Mouse (Mus musculus) cerebellum, adult 2 months (tissue): ENCODE data around the gene Them7. TPM values are rescaled to one million over a fixed set of nuclear protein-coding genes. Genes with fewer than 3 reads are reported as not detected.

ENCODE experiments used
- DNase-seq, 2 experiments: peaks; one replicate each; pipeline ENCODE4 v3.0.0; 2021
- H3K27ac ChIP-seq: fragments of 200-500 bp; 2 replicates; pipeline ENCODE4 v1.5.1; 2012; ENCODE audit warnings: low read length, control low read depth, inconsistent platforms; ENCODE audit not compliant: insufficient read depth
- H3K27me3 ChIP-seq: fragments of 200-500 bp; 2 replicates; pipeline ENCODE4 v1.6.1; 2012; ENCODE audit warnings: inconsistent platforms, mild to moderate bottlenecking, low read length, moderate library complexity; ENCODE audit not compliant: control insufficient read depth, insufficient read depth
- H3K4me1 ChIP-seq: fragments of 200-500 bp; 2 replicates; pipeline ENCODE4 v1.6.1; 2011; ENCODE audit warnings: low read length; ENCODE audit not compliant: control insufficient read depth, insufficient read depth
- H3K4me3 ChIP-seq: fragments of 200-500 bp; replicated peaks from 2 replicates; pipeline ENCODE3; 2011; ENCODE audit warnings: mild to moderate bottlenecking, low read depth, low read length, control low read depth; ENCODE audit not compliant: insufficient read depth
- CTCF ChIP-seq: fragments of 200-500 bp; IDR thresholded peaks from 2 replicates; pipeline ENCODE4 v1.5.1; 2011; ENCODE audit warnings: low read depth, mild to moderate bottlenecking, control low read depth, low read length, moderate library complexity, borderline replicate concordance; ENCODE audit not compliant: insufficient read depth
- POLR2A ChIP-seq: fragments of 200-500 bp; IDR thresholded peaks from 2 replicates; pipeline ENCODE4 v1.6.1; 2011; ENCODE audit warnings: low read length, control low read depth, borderline replicate concordance; ENCODE audit not compliant: insufficient read depth
- WGBS: fragments of 180-500 bp; shearing (Covaris S2); methylation state at CpG from one replicate; pipeline ENCODE4 v1.1.7; 2018; 5-methylcytosine and 5-hydroxymethylcytosine counted together
- polyA plus RNA-seq: library from polyadenylated mRNA; depleted of rRNA; stranded (reverse); fragments of >200 nt; gene quantifications from 2 replicates; pipeline ENCODE4 v1.2.3, GENCODE M21; 2012

The Them7 gene
- polyA plus RNA-seq, 1 experiment, result 0.18 TPM

DNA sequence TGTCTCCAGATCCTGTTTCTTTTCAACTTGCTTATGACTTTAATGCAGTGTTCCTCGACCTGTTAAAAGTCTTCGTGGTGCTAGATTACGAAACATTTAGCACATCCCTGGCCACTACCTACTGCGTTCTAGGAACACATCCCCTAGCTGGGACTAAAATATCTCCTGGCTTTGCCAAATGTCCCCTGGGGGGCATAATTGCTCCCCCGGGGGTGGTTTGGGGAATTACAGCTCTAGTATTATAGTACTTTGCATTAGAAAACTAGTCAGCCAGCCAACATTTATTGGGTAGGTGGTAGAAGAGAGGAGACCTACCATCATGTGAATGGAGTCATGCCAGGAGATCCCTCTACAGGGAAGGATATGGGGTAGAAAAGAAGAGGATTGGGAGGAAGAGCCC lies 101.9 kb downstream of the Them7 start:
- peaks cover 12% of the 10 kb centered on the region for H3K4me1 ChIP-seq
- TF ChIP-seq POLR2A, result no peak
- no peak for TF ChIP-seq CTCF
- no peaks in the 10 kb centered on the region for H3K27me3 ChIP-seq
- no peak overlapping the region for H3K4me3 ChIP-seq
- 82% methylated on average over 5 of the region's 5 CpGs for WGBS
- H3K27ac ChIP-seq, result no peak overlapping the region
- DNase-seq, result no peak

DNA sequence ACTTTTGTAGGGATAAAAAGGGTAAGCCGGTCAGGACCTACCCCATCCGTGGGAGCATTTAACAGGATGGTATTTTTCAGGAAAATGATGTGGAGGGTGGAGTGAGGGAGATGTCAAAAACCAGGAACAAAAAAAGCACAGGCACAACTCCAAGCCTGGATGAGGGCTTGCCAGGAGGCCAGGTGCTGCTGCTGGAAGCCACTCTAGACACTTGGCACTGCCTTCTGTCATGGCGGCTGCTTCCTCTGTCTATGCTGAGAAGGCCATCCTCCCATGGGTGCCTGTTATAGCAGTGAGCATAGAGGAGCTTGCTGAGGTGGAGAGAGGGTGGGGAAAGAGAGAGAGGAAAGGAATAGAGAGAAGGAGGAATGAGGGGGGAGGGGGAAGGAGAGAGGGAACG lies 105.9 kb downstream of the Them7 start:
- Histone ChIP-seq H3K4me1 (peaks cover 12% of the 10 kb centered on the region), H3K4me3 (no peak overlapping the region), H3K27me3 (no peaks in the 10 kb centered on the region), H3K27ac (no peak overlapping the region)
- peak; percentile 90 to 93 for DNase-seq
- TF ChIP-seq CTCF (no peak), POLR2A (no peak)
- 13% methylated on average over 4 of the region's 4 CpGs for WGBS

DNA sequence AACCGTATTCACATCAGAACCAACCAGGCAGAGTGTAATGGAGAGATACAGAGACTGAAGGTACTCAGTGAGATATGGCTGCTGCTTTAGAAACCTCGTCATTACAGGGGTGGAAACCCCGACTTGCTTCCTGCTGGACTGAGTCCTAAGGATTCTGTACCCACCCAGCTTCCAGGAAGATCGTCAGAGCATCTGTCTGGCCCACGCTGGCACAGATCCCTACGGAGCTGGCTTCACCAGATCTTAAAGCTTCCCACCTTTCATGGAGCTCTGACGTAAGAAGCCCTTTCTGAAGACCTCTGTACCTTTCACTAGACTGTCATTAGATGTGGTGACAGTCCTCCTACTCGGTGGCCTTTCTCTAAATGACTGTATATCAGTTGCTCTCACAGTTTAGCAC lies 109.0 kb downstream of the Them7 start:
- Histone ChIP-seq H3K27me3 (no peaks in the 10 kb centered on the region), H3K4me1 (peaks cover 12% of the 10 kb centered on the region), H3K27ac (no peak overlapping the region), H3K4me3 (no peak overlapping the region)
- DNase-seq, result no peak
- no peak for TF ChIP-seq CTCF
- no peak for TF ChIP-seq POLR2A
- 66% methylated on average over 8 of the region's 8 CpGs for WGBS

DNA sequence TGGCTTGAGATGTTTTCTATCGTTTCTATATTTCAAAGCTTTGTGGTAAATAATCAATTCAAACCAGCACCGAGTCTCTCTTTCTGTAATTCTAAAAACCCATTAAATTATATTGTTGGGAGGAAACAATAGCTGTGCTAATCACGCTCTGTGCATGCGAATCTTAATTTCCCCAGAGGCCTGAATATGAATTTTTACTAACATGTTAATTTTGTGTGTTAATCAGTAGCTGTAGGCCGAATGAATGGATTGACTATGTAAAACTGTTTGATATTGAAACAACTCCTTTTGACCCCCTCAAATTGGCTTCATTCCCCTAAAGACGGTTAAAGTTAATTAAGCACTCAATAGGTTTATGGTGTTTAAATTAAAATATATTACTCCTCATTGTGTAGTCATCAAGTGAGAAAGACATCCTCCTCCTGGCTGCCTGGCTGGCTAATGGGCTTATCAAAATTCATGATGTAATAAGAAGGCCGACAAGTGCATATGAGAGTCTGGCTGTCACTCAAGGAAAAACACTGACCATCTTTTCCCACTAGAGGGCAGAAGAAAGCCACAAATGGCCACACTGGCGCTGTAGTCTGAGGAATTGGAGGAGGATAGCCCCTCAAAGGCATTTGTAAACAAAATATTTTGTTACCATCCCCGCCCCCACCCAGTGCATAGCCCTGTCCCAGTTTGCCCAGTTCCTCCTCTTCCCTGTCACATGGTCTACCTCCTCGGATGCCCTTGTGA lies 110.0 kb downstream of the Them7 start:
- peak; percentile 43 to 50 for DNase-seq
- H3K27ac ChIP-seq, result no peak overlapping the region
- peaks cover 8% of the 10 kb centered on the region for H3K4me1 ChIP-seq
- TF ChIP-seq POLR2A (no peak), CTCF (peak; percentile 75)
- H3K4me3 ChIP-seq, result no peak overlapping the region
- H3K27me3 ChIP-seq, result no peaks in the 10 kb centered on the region
- 52% methylated on average over 10 of the region's 10 CpGs for WGBS

DNA sequence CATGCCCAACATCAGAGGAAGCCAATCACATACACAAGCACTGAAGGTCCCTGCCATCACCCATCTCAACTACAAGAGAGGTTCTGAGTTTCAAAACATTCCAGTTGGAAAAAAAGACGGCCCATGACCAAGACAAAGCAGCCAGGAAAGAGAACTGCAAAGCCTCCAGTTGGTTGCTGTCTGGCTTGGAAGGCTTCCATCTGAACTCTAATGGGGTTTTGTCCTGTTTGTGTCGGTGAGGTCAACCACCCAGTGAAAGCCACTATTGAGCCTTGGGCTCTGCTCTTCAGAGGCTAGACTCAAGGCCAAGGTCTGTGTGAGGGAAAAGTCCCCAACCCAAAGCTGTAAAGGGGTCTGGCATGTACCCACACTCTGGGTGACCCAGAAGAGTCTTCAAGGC lies 111.5 kb downstream of the Them7 start:
- Histone ChIP-seq H3K4me3 (no peak overlapping the region), H3K4me1 (no peaks in the 10 kb centered on the region), H3K27ac (no peak overlapping the region), H3K27me3 (no peaks in the 10 kb centered on the region)
- TF ChIP-seq CTCF (no peak), POLR2A (no peak)
- no peak for DNase-seq
- WGBS, result 51% methylated on average over 2 of the region's 2 CpGs

DNA sequence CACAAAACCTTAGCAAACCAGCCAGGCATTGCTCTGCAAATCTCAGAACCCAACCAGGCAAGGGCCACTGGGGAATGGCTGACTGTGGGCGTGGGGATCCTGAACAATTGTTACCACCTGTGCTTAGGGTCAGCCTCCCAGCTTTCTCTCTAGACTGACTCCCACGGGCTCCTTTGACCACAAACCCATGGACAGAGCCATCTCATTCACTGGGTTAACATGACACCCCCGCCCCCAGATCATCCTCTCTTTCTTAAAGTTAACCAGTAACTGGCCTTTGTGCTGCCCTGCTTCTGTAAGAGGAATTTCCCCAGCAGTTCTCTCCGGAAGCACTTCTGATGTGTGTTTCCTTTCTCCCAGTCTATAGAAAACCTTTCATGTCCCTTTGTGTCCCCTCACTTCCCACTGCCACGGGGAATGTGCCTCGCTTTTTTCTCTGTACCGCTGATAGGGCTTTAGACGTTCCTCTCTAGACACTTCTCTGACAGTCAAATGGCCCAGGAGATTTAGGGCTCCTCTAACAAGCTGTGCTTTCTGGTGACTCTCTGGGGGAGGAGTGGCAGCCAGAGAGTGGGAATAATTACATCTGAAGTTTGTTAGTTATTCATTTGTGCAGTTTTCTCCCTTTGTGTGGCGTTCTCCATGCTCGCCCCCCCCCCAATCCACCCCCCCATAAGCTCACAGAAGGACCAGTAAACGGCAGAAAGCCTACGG lies 112.4 kb downstream of the Them7 start:
- Histone ChIP-seq H3K4me3 (no peak overlapping the region), H3K4me1 (no peaks in the 10 kb centered on the region), H3K27me3 (no peaks in the 10 kb centered on the region), H3K27ac (no peak overlapping the region)
- WGBS, result 78% methylated on average over 12 of the region's 12 CpGs
- DNase-seq, result no peak
- TF ChIP-seq POLR2A (no peak), CTCF (no peak)

DNA sequence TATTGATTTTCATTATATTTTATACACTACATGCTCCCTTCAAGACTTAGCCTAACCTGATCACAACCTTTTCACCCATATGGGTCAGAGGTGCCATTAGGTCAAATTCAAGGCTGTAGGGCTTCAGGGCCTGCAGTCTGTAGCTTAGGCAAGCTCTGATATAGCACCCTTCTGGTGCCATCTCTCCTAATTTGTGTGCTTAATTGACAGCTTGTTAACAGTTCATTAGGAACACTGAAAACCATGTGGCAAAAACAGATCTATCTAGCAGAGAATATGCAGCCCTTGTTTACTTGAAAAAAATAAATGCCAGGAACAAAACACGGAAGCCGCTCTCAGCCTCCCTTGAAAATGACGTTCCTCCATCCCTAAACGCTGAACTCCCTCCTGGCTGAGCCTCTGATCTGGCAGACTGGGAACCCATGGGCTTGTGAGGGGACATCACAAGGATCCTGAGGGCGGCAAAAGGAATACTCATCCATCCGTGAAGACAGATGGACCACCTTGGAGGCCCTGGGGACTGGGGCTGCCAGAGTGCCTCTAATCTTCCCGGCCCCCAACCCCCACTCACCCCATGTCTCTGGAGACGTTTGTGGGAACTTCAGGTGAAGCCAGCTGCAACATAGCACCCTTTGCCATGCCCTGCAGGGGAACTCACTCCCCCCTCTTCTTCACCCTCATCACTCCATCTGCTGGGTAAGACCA lies 113.2 kb downstream of the Them7 start:
- Histone ChIP-seq H3K27me3 (no peaks in the 10 kb centered on the region), H3K27ac (no peak overlapping the region), H3K4me1 (no peaks in the 10 kb centered on the region), H3K4me3 (no peak overlapping the region)
- no peak for DNase-seq
- no peak for TF ChIP-seq CTCF
- no peak for TF ChIP-seq POLR2A
- 34% methylated on average over 8 of the region's 8 CpGs for WGBS

DNA sequence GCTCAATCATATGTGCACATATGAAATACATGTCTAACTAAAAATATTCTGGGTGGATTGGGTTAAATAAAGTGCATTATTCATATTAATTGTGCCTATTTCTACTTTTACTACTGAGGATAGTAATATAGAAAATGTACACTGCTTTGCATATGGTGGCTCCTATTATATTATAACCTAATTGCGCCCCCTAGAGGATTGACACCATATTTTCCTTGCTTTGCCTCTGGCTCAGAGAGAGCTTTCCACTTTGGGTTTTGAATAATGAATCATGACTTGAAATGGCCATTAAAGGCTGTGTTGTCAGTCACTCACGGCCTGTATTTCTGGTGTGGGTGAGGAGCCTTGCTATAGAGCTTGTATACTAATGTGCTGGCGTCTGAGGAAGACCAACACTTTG lies 115.9 kb downstream of the Them7 start:
- 77% methylated on average over 3 of the region's 3 CpGs for whole genome bisulfite sequencing
- peak in 1 of 2 experiments; percentile 15 for DNase-seq
- TF ChIP-seq CTCF (no peak), POLR2A (no peak)
- H3K4me3 ChIP-seq, result no peak overlapping the region
- no peak overlapping the region for H3K27ac ChIP-seq
- H3K27me3 ChIP-seq, result no peaks in the 10 kb centered on the region
- H3K4me1 ChIP-seq, result no peaks in the 10 kb centered on the region
